Mouse (Mus musculus) liver, postnatal 0 days (tissue): ENCODE results near the gene Agfg2. TPM values are rescaled to one million over a fixed set of nuclear protein-coding genes. Genes with fewer than 3 reads are reported as not detected.
A peak's percentile ranks its signal among the peaks of the same experiment; 100 is the strongest.

ENCODE experiments used
- ATAC-seq: fragments of 200-750 bp; cut with Nextera tagmentation; 2 replicates; pipeline ENCODE4 v1.8.0; 2017; ENCODE audit warnings: mild to moderate bottlenecking, moderate library complexity
- DNase-seq: peaks from one replicate; pipeline ENCODE4 v3.0.0-alpha.2; 2016
- H3K27ac ChIP-seq: fragments of 300-500 bp; sonication (generic); 2 replicates; pipeline ENCODE4 v1.5.1; 2014; ENCODE audit warnings: antibody characterized with exemption, moderate library complexity, mild to moderate bottlenecking, low read depth
- H3K27me3 ChIP-seq: fragments of 300-500 bp; sonication (generic); 2 replicates; pipeline ENCODE4 v1.6.1; 2014; ENCODE audit warnings: low read length, control low read depth, mixed read lengths; ENCODE audit not compliant: insufficient read depth
- H3K36me3 ChIP-seq: fragments of 300-500 bp; sonication (generic); replicated peaks from 2 replicates; pipeline ENCODE4 v1.6.1; 2014; ENCODE audit warnings: mild to moderate bottlenecking, control low read depth, low read length, moderate library complexity, mixed read lengths; ENCODE audit not compliant: insufficient read depth
- H3K4me1 ChIP-seq: fragments of 300-500 bp; sonication (generic); 2 replicates; pipeline ENCODE4 v1.6.1; 2014; ENCODE audit warnings: antibody characterized with exemption, mild to moderate bottlenecking, control low read depth; ENCODE audit not compliant: insufficient read depth
- H3K4me2 ChIP-seq: fragments of 300-500 bp; sonication (generic); 2 replicates; pipeline ENCODE4 v1.6.1; 2014; ENCODE audit warnings: low read depth, mild to moderate bottlenecking, low read length, moderate library complexity, mixed read lengths
- H3K4me3 ChIP-seq: fragments of 300-500 bp; sonication (generic); 2 replicates; pipeline ENCODE4 v1.5.1; 2014; ENCODE audit warnings: low read depth, low read length
- H3K9ac ChIP-seq: fragments of 300-500 bp; sonication (generic); replicated peaks from 2 replicates; pipeline ENCODE4 v1.6.1; 2014; ENCODE audit warnings: mild to moderate bottlenecking, moderate library complexity
- H3K9me3 ChIP-seq: fragments of 300-500 bp; sonication (generic); 2 replicates; pipeline ENCODE4 v1.6.1; 2016; ENCODE audit warnings: mild to moderate bottlenecking, control low read depth, low read length, mixed read lengths
- CTCF ChIP-seq: sonication (generic); IDR thresholded peaks from 2 replicates; pipeline ENCODE4 v1.5.1; 2016; ENCODE audit warnings: antibody characterized with exemption, low read depth
- EP300 ChIP-seq: IDR thresholded peaks from 2 replicates; pipeline ENCODE4 v1.6.1; 2016; ENCODE audit warnings: antibody characterized with exemption, low read depth, mild to moderate bottlenecking
- WGBS: fragments of 180-500 bp; shearing (Covaris S2); extraction: QIAGEN DNeasy Blood & Tissue Kit; methylation state at CpG from one replicate; pipeline ENCODE4 v1.1.7; 2014; ENCODE audit not compliant: insufficient replicate concordance; 5-methylcytosine and 5-hydroxymethylcytosine counted together
- polyA plus RNA-seq: library from polyadenylated mRNA; unstranded; fragments of >200 nt; fragmentation: Nextera tagmentation; extraction: Ambion mirVana; gene quantifications from 2 replicates; pipeline ENCODE4 v1.2.1, GENCODE M21; 2015

Agfg2 gene
- polyA plus RNA-seq, 1 experiment from 2014 or later = 29.5 TPM

GRCm38 (mm10) chr5:137600619-137601364 lies 83.7 kb downstream of the Agfg2 start, which contains the start of gene Mospd3:
Mospd3 (minus strand) TSS chr5:137601058.
- Histone ChIP-seq H3K27ac (peak within 1 kb of the TSS; percentile 79), H3K27me3 (no peaks in the 10 kb centered on the region), H3K4me1 (peaks cover 29% of the 10 kb centered on the region), H3K4me3 (peak within 1 kb of the TSS; percentile 69), H3K9ac (peak within 1 kb of the TSS; percentile 88), H3K9me3 (no peaks in the 10 kb centered on the region), H3K4me2 (peak within 1 kb of the TSS; percentile 98), H3K36me3 (peaks cover 2% of the 10 kb centered on the region; the same call in 1 of the 2 replicates)
- DNase-seq = peak; percentile 98
- WGBS = under 1% methylated on average over 40 of the region's 41 CpGs
- TF ChIP-seq EP300 (peak; percentile 60), CTCF (no peak)
- ATAC-seq = peak; percentile 95

Other genes starting within 250 kb of the Agfg2 start
- 0.01 and 0.06 TPM in 2 replicates for gene Zan, start 207.7 kb downstream of the Agfg2 start, polyA plus RNA-seq
- gene Pop7, start 182.2 kb downstream of the Agfg2 start, polyA plus RNA-seq = 27.5 and 27.7 TPM in 2 replicates
- 2.8 and 4.0 TPM in 2 replicates for gene Gigyf1, start 166.2 kb downstream of the Agfg2 start, polyA plus RNA-seq
- gene Epo, start 151.5 kb downstream of the Agfg2 start, polyA plus RNA-seq = 0.13 and 0.26 TPM in 2 replicates
- gene Gnb2, start 151.2 kb downstream of the Agfg2 start, polyA plus RNA-seq = 165 and 177 TPM in 2 replicates
- not detected in 2 replicates for gene Actl6b, start 131.2 kb downstream of the Agfg2 start, polyA plus RNA-seq
- gene Tfr2, start 114.9 kb downstream of the Agfg2 start, polyA plus RNA-seq = 148 and 157 TPM in 2 replicates
- 26.2 and 28.3 TPM in 2 replicates for gene Mospd3, start 83.7 kb downstream of the Agfg2 start, polyA plus RNA-seq
- gene Pcolce, start 70.9 kb downstream of the Agfg2 start, polyA plus RNA-seq = 12.9 and 14.7 TPM in 2 replicates
- not detected in 2 replicates for gene Fbxo24, start 55.7 kb downstream of the Agfg2 start, polyA plus RNA-seq
- gene Lrch4, start 55.6 kb downstream of the Agfg2 start, polyA plus RNA-seq = 24.1 and 24.3 TPM in 2 replicates
- 2.4 and 2.6 TPM in 2 replicates for gene Gm20605, start 55.6 kb downstream of the Agfg2 start, polyA plus RNA-seq
- gene Sap25, start 43.4 kb downstream of the Agfg2 start, polyA plus RNA-seq = 3.4 and 4.0 TPM in 2 replicates
- 0.11 TPM in 1 of 2 replicates, not detected in the other for gene Irs3, start 39.0 kb downstream of the Agfg2 start, polyA plus RNA-seq
- gene Nyap1, start 56.9 kb upstream of the Agfg2 start, polyA plus RNA-seq = 0.11 and 0.18 TPM in 2 replicates
- 65.3 and 65.9 TPM in 2 replicates for gene Tsc22d4, start 61.0 kb upstream of the Agfg2 start, polyA plus RNA-seq
- 13.4 and 18.1 TPM in 2 replicates for gene Ppp1r35, start 94.1 kb upstream of the Agfg2 start, polyA plus RNA-seq
- 4.7 and 5.0 TPM in 2 replicates for gene Mepce, start 102.9 kb upstream of the Agfg2 start, polyA plus RNA-seq
- gene Zcwpw1, start 103.1 kb upstream of the Agfg2 start, polyA plus RNA-seq = 1.5 and 1.9 TPM in 2 replicates
- gene Pilra, start 151.6 kb upstream of the Agfg2 start, polyA plus RNA-seq = 8.7 and 12.1 TPM in 2 replicates
- gene Pilrb1, start 173.4 kb upstream of the Agfg2 start, polyA plus RNA-seq = 11.7 and 11.9 TPM in 2 replicates
- 11.6 and 13.2 TPM in 2 replicates for gene Pilrb2, start 187.1 kb upstream of the Agfg2 start, polyA plus RNA-seq
- gene Cyp3a13, start 236.9 kb upstream of the Agfg2 start, polyA plus RNA-seq = 81.3 and 89.1 TPM in 2 replicates